Mouse (Mus musculus) embryonic facial prominence, embryonic 10.5 days (tissue): ENCODE measurements around the gene Rbm24. TPM values are rescaled to one million over a fixed set of nuclear protein-coding genes. Genes with fewer than 3 reads are reported as not detected.

Source experiments
- DNase-seq: peaks from one replicate; pipeline ENCODE4 v3.0.0-alpha.2; 2017; ENCODE audit warnings: low spot score
- H3K27ac ChIP-seq: fragments of 300-500 bp; sonication (generic); replicated peaks from 2 replicates; pipeline ENCODE4 v1.5.1; 2016; ENCODE audit warnings: mild to moderate bottlenecking
- H3K27me3 ChIP-seq: fragments of 300-500 bp; sonication (generic); replicated peaks from 2 replicates; pipeline ENCODE4 v1.6.1; 2016; ENCODE audit warnings: low read depth, mild to moderate bottlenecking; ENCODE audit not compliant: poor library complexity, severe bottlenecking
- H3K36me3 ChIP-seq: fragments of 300-500 bp; sonication (generic); replicated peaks from 2 replicates; pipeline ENCODE4 v1.6.1; 2016; ENCODE audit warnings: mild to moderate bottlenecking, moderate library complexity
- H3K4me1 ChIP-seq: fragments of 300-500 bp; sonication (generic); 2 replicates; pipeline ENCODE4 v1.6.1; 2016
- H3K4me3 ChIP-seq: fragments of 300-500 bp; sonication (generic); 2 replicates; pipeline ENCODE4 v1.5.1; 2016; ENCODE audit warnings: mild to moderate bottlenecking, moderate library complexity
- H3K9me3 ChIP-seq: fragments of 300-500 bp; sonication (generic); 2 replicates; pipeline ENCODE4 v1.6.1; 2016; ENCODE audit warnings: mild to moderate bottlenecking
- WGBS: fragments of 180-500 bp; shearing (Covaris S2); methylation state at CpG from one replicate; pipeline ENCODE4 v1.1.7; 2016; 5-methylcytosine and 5-hydroxymethylcytosine counted together
- polyA plus RNA-seq: library from polyadenylated mRNA; unstranded; fragments of >200 nt; fragmentation: Nextera tagmentation; extraction: Ambion mirVana; gene quantifications from 2 replicates; pipeline ENCODE4 v1.2.1, GENCODE M21; 2016

The Rbm24 gene
- polyA plus RNA-seq, 1 experiment from 2014 or later, result 0.61 TPM

- no peaks in the 10 kb centered on the region for H3K36me3 ChIP-seq
- no peaks in the 10 kb centered on the region for H3K27me3 ChIP-seq
- no peak overlapping the region for H3K27ac ChIP-seq
- WGBS, result 88% methylated on average over 2 of the region's 2 CpGs
- no peak overlapping the region for H3K4me3 ChIP-seq
- no peak for DNase-seq
- H3K9me3 ChIP-seq, result no peaks in the 10 kb centered on the region
- no peaks in the 10 kb centered on the region for H3K4me1 ChIP-seq
Observed at GRCm38 (mm10) chr13:46448276-46448675, 30.0 kb downstream of the Rbm24 start.

GRCm38 (mm10) chr13:46449955-46450354 lies 31.7 kb downstream of the Rbm24 start:
- no peak for DNase-seq
- Histone ChIP-seq H3K27me3 (no peaks in the 10 kb centered on the region), H3K4me3 (no peak overlapping the region), H3K4me1 (no peaks in the 10 kb centered on the region), H3K27ac (no peak overlapping the region), H3K36me3 (no peaks in the 10 kb centered on the region), H3K9me3 (no peaks in the 10 kb centered on the region)
- WGBS, result 60% methylated on average over 4 of the region's 4 CpGs

- Histone ChIP-seq H3K4me1 (no peaks in the 10 kb centered on the region), H3K27me3 (no peaks in the 10 kb centered on the region), H3K4me3 (no peak overlapping the region), H3K36me3 (no peaks in the 10 kb centered on the region), H3K9me3 (no peaks in the 10 kb centered on the region), H3K27ac (no peak overlapping the region)
- 87% methylated on average over 7 of the region's 7 CpGs for WGBS
- no peak for DNase-seq
Observed at GRCm38 (mm10) chr13:46450623-46451022, 32.4 kb downstream of the Rbm24 start.

- no peak for DNase-seq
- H3K4me3 ChIP-seq, result no peak overlapping the region
- H3K4me1 ChIP-seq, result no peaks in the 10 kb centered on the region
- H3K27ac ChIP-seq, result no peak overlapping the region
- no peaks in the 10 kb centered on the region for H3K27me3 ChIP-seq
- H3K9me3 ChIP-seq, result no peaks in the 10 kb centered on the region
- H3K36me3 ChIP-seq, result no peaks in the 10 kb centered on the region
- WGBS, result 76% methylated on average over 3 of the region's 3 CpGs
Observed at GRCm38 (mm10) chr13:46451548-46451947, 33.3 kb downstream of the Rbm24 start.

- Histone ChIP-seq H3K9me3 (no peaks in the 10 kb centered on the region), H3K27me3 (no peaks in the 10 kb centered on the region), H3K4me3 (no peak overlapping the region), H3K36me3 (no peaks in the 10 kb centered on the region), H3K4me1 (no peaks in the 10 kb centered on the region), H3K27ac (no peak overlapping the region)
- 90% methylated on average over 10 of the region's 10 CpGs for WGBS
- DNase-seq, result no peak
Observed at GRCm38 (mm10) chr13:46459546-46459945, 41.3 kb downstream of the Rbm24 start.

GRCm38 (mm10) chr13:46462280-46462679 lies 44.0 kb downstream of the Rbm24 start:
- WGBS, result 94% methylated on average over 4 of the region's 4 CpGs
- H3K9me3 ChIP-seq, result no peaks in the 10 kb centered on the region

GRCm38 (mm10) chr13:46463764-46464163 lies 45.5 kb downstream of the Rbm24 start:
- Histone ChIP-seq H3K9me3 (no peaks in the 10 kb centered on the region), H3K36me3 (no peaks in the 10 kb centered on the region), H3K27ac (no peak overlapping the region), H3K27me3 (no peaks in the 10 kb centered on the region), H3K4me3 (no peak overlapping the region), H3K4me1 (peaks cover 2% of the 10 kb centered on the region; the same call in 1 of the 2 replicates)
- WGBS, result 81% methylated on average over 3 of the region's 3 CpGs
- DNase-seq, result no peak

More at GRCm38 (mm10) chr13:46462280-46462679, 44.0 kb downstream of the Rbm24 start:
- no peaks in the 10 kb centered on the region for H3K36me3 ChIP-seq
- H3K27ac ChIP-seq, result no peak overlapping the region
- no peaks in the 10 kb centered on the region for H3K4me1 ChIP-seq
- no peak for DNase-seq
- no peak overlapping the region for H3K4me3 ChIP-seq
- H3K27me3 ChIP-seq, result no peaks in the 10 kb centered on the region

- Histone ChIP-seq H3K4me1 (peaks cover 2% of the 10 kb centered on the region; the same call in 1 of the 2 replicates), H3K36me3 (no peaks in the 10 kb centered on the region), H3K4me3 (no peak overlapping the region), H3K27me3 (no peaks in the 10 kb centered on the region), H3K27ac (no peak overlapping the region), H3K9me3 (no peaks in the 10 kb centered on the region)
- WGBS, result 70% methylated on average over 8 of the region's 8 CpGs
- DNase-seq, result no peak
Observed at GRCm38 (mm10) chr13:46468251-46468650, 50.0 kb downstream of the Rbm24 start.

- no peaks in the 10 kb centered on the region for H3K27me3 ChIP-seq
- H3K4me3 ChIP-seq, result no peak overlapping the region
- 92% methylated on average over 2 of the region's 2 CpGs for WGBS
- H3K9me3 ChIP-seq, result no peaks in the 10 kb centered on the region
- no peaks in the 10 kb centered on the region for H3K36me3 ChIP-seq
- peaks cover 2% of the 10 kb centered on the region; the same call in 1 of the 2 replicates for H3K4me1 ChIP-seq
- DNase-seq, result no peak
- no peak overlapping the region for H3K27ac ChIP-seq
Observed at GRCm38 (mm10) chr13:46469536-46469935, 51.3 kb downstream of the Rbm24 start.

Other genes starting within 250 kb of the Rbm24 start
- gene Stmnd1, start 144.7 kb upstream of the Rbm24 start, polyA plus RNA-seq, result 0.11 TPM in 2 replicates
- gene Cap2, start 83.4 kb downstream of the Rbm24 start, polyA plus RNA-seq, result 3.9 and 4.2 TPM in 2 replicates